Mouse (Mus musculus) embryonic facial prominence, embryonic 14.5 days (tissue): Measurements from ENCODE around the gene Eri3. TPM values are rescaled to one million over a fixed set of nuclear protein-coding genes. Genes with fewer than 3 reads are reported as not detected.

ENCODE experiments used
- ATAC-seq: fragments of 200-750 bp; cut with Nextera tagmentation; 2 replicates; pipeline ENCODE4 v1.8.0; 2017; ENCODE audit warnings: low read depth, moderate number of reproducible peaks, moderate TSS enrichment
- DNase-seq: peaks from one replicate; pipeline ENCODE4 v3.0.0-alpha.2; 2015; ENCODE audit warnings: low spot score
- H3K27ac ChIP-seq: fragments of 300-500 bp; sonication (generic); replicated peaks from 2 replicates; pipeline ENCODE4 v1.5.1; 2014; ENCODE audit warnings: low read depth, mild to moderate bottlenecking, low read length, moderate library complexity
- H3K27me3 ChIP-seq: fragments of 300-500 bp; sonication (generic); replicated peaks from 2 replicates; pipeline ENCODE4 v1.6.1; 2014; ENCODE audit warnings: low read length; ENCODE audit not compliant: control insufficient read depth, insufficient read depth
- H3K36me3 ChIP-seq: fragments of 300-500 bp; sonication (generic); 2 replicates; pipeline ENCODE4 v1.6.1; 2014; ENCODE audit warnings: low read length, mixed read lengths; ENCODE audit not compliant: control insufficient read depth, insufficient read depth
- H3K4me1 ChIP-seq: fragments of 300-500 bp; sonication (generic); 2 replicates; pipeline ENCODE4 v1.6.1; 2014; ENCODE audit warnings: antibody characterized with exemption, low read length; ENCODE audit not compliant: control insufficient read depth, insufficient read depth
- H3K4me2 ChIP-seq: fragments of 300-500 bp; sonication (generic); 2 replicates; pipeline ENCODE4 v1.6.1; 2014; ENCODE audit warnings: low read depth, mild to moderate bottlenecking, low read length, moderate library complexity, mixed read lengths
- H3K4me3 ChIP-seq: fragments of 300-500 bp; sonication (generic); 2 replicates; pipeline ENCODE4 v1.5.1; 2014; ENCODE audit warnings: low read depth, mild to moderate bottlenecking, low read length
- H3K9ac ChIP-seq: fragments of 300-500 bp; sonication (generic); 2 replicates; pipeline ENCODE4 v1.6.1; 2014; ENCODE audit warnings: low read depth, mild to moderate bottlenecking, low read length, moderate library complexity, mixed read lengths
- H3K9me3 ChIP-seq: fragments of 300-500 bp; sonication (generic); 2 replicates; pipeline ENCODE4 v1.6.1; 2016; ENCODE audit warnings: low read length; ENCODE audit not compliant: control insufficient read depth
- WGBS: fragments of 180-500 bp; shearing (Covaris S2); extraction: QIAGEN DNeasy Blood & Tissue Kit; methylation state at CpG from one replicate; pipeline ENCODE4 v1.1.7; 2014; 5-methylcytosine and 5-hydroxymethylcytosine counted together
- polyA plus RNA-seq: library from polyadenylated mRNA; unstranded; fragments of >200 nt; fragmentation: Nextera tagmentation; extraction: Ambion mirVana; gene quantifications from 2 replicates; pipeline ENCODE4 v1.2.1, GENCODE M21; 2014

Eri3 gene
- polyA plus RNA-seq, 1 experiment from 2014 or later: 154 TPM

GRCm38 (mm10) chr4:117537002-117537401, 13.2 kb upstream of the Eri3 start:
- Histone ChIP-seq H3K27ac (no peak overlapping the region), H3K9me3 (no peaks in the 10 kb centered on the region), H3K9ac (no peak overlapping the region), H3K27me3 (no peaks in the 10 kb centered on the region), H3K4me2 (no peak overlapping the region), H3K36me3 (no peaks in the 10 kb centered on the region), H3K4me3 (no peak overlapping the region), H3K4me1 (no peaks in the 10 kb centered on the region)
- ATAC-seq (no peak), DNase-seq (no peak)
- WGBS: 85% methylated on average over 7 of the region's 7 CpGs

DNA sequence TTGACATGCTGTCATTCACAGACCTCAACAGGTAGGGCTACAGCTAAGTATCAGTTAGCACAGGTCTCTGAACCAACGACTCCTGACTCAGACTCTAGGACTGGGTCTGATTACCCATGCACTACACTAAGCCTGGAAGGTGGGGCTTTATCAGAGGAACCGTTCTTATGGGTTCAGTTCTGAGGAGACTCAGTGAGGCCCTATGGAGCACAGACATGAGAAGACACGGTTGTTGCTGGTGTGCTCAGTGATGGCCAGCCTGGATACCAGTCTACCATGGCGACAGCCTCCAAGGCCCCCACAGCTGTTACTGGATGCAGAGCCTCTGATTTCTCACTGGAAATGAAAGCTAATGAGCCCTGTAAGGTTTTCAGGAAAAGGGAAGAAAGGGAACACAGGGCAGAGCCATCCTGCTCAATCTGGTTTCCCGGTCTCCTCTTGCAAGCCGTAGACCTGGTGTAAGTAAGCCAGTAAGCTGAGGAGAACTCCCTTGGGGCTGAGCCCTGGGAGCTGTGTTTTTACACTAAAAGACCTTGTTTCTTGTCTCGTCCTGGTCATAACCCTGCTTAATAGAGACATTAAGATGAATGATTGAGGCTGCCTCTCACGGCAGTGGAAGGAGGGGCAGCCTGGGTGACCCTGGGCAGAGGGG, 10.7 kb upstream of the Eri3 start:
- DNase-seq (no peak), ATAC-seq (no peak)
- H3K4me3 ChIP-seq: no peak overlapping the region
- no peaks in the 10 kb centered on the region for H3K27me3 ChIP-seq
- H3K4me1 ChIP-seq: no peaks in the 10 kb centered on the region
- WGBS: 59% methylated on average over 8 of the region's 8 CpGs
- H3K9ac ChIP-seq: no peak overlapping the region
- no peaks in the 10 kb centered on the region for H3K36me3 ChIP-seq
- no peaks in the 10 kb centered on the region for H3K9me3 ChIP-seq
- no peak overlapping the region for H3K4me2 ChIP-seq
- no peak overlapping the region for H3K27ac ChIP-seq

GRCm38 (mm10) chr4:117540571-117540970, 9.6 kb upstream of the Eri3 start:
- Histone ChIP-seq H3K9ac (no peak overlapping the region), H3K9me3 (no peaks in the 10 kb centered on the region), H3K36me3 (no peaks in the 10 kb centered on the region), H3K27ac (no peak overlapping the region), H3K27me3 (no peaks in the 10 kb centered on the region), H3K4me1 (no peaks in the 10 kb centered on the region), H3K4me3 (no peak overlapping the region), H3K4me2 (no peak overlapping the region)
- ATAC-seq (no peak), DNase-seq (no peak)
- WGBS: 70% methylated on average over 5 of the region's 5 CpGs

GRCm38 (mm10) chr4:117545448-117545847, 4.7 kb upstream of the Eri3 start:
- WGBS: 83% methylated on average over 3 of the region's 3 CpGs
- Histone ChIP-seq H3K4me2 (no peak overlapping the region), H3K36me3 (no peaks in the 10 kb centered on the region), H3K4me3 (no peak overlapping the region), H3K9me3 (no peaks in the 10 kb centered on the region), H3K4me1 (0 out of 2 replicates have a peak, but pooled peaks cover 3% of the 10 kb centered on the region), H3K9ac (no peak overlapping the region), H3K27me3 (no peaks in the 10 kb centered on the region), H3K27ac (no peak overlapping the region)
- ATAC-seq (no peak), DNase-seq (no peak)

DNA sequence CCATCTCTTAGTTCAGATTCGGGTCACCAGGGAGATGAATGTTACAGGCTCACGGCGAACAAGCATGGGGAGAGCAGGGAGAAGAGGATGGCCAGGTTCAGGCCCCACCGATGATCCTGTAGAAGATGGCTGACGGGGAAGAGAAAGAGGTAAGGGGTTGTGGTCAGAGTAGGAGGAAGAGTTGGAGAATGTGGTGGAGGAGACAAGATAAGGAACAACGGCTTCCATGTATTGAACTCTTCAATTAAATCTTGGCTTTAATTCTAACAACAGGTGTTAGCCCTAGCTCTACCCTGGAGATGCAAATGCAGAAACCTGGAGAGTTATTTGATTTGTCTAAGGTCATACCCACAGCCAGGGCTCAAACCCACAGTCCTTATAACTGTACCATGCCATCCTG, 3.5 kb upstream of the Eri3 start:
- no peak for DNase-seq
- Histone ChIP-seq H3K9ac (no peak overlapping the region), H3K4me2 (no peak overlapping the region), H3K27ac (no peak overlapping the region), H3K36me3 (no peaks in the 10 kb centered on the region), H3K4me1 (peaks cover 10% of the 10 kb centered on the region), H3K9me3 (no peaks in the 10 kb centered on the region), H3K4me3 (no peak overlapping the region), H3K27me3 (no peaks in the 10 kb centered on the region)
- ATAC-seq: no peak
- 88% methylated on average over 6 of the region's 6 CpGs for WGBS

- Histone ChIP-seq H3K36me3 (peaks cover 3% of the 10 kb centered on the region; the same call in 1 of the 2 replicates), H3K9ac (0 out of 2 replicates have a peak overlapping the region, but pooled peaks have one; percentile 2), H3K9me3 (no peaks in the 10 kb centered on the region), H3K27me3 (no peaks in the 10 kb centered on the region), H3K4me3 (peak overlapping the region; percentile 92; the same call in 1 of the 2 replicates), H3K27ac (no peak overlapping the region), H3K4me2 (peak overlapping the region; percentile 80), H3K4me1 (peaks cover 16% of the 10 kb centered on the region)
- ATAC-seq (no peak), DNase-seq (no peak)
- WGBS: 43% methylated on average over 6 of the region's 6 CpGs
These were observed 589 bp upstream of the Eri3 start for GRCm38 (mm10) chr4:117549576-117549975.

- H3K9ac ChIP-seq: peak overlapping the region; percentile 84
- H3K36me3 ChIP-seq: peaks cover 3% of the 10 kb centered on the region; the same call in 1 of the 2 replicates
- WGBS: 59% methylated on average over 8 of the region's 8 CpGs
- H3K27ac ChIP-seq: 0 out of 2 replicates have a peak overlapping the region, but pooled peaks have one; percentile 84
- H3K4me2 ChIP-seq: peak overlapping the region; percentile 80
- peaks cover 21% of the 10 kb centered on the region for H3K4me1 ChIP-seq
- H3K9me3 ChIP-seq: no peaks in the 10 kb centered on the region
- no peak for ATAC-seq
- H3K4me3 ChIP-seq: peak overlapping the region; percentile 92
- H3K27me3 ChIP-seq: no peaks in the 10 kb centered on the region
- no peak for DNase-seq
These were observed 1.2 kb downstream of the Eri3 start for GRCm38 (mm10) chr4:117551144-117552000.

- WGBS: 63% methylated on average over 2 of the region's 2 CpGs
- no peak for ATAC-seq
- H3K4me2 ChIP-seq: no peak overlapping the region
- H3K4me1 ChIP-seq: peaks cover 20% of the 10 kb centered on the region
- DNase-seq: no peak
- no peaks in the 10 kb centered on the region for H3K9me3 ChIP-seq
- H3K36me3 ChIP-seq: peaks cover 3% of the 10 kb centered on the region; the same call in 1 of the 2 replicates
- H3K27me3 ChIP-seq: no peaks in the 10 kb centered on the region
- no peak overlapping the region for H3K27ac ChIP-seq
- H3K4me3 ChIP-seq: no peak overlapping the region
- no peak overlapping the region for H3K9ac ChIP-seq
These were observed 5.3 kb downstream of the Eri3 start for GRCm38 (mm10) chr4:117555495-117555894.
